Mouse (Mus musculus): ENCODE data around the gene Selenon. TPM values are rescaled to one million over a fixed set of nuclear protein-coding genes. Genes with fewer than 3 reads are reported as not detected.

Selenon gene
- total RNA-seq, 2 experiments from 2014 or later = 18.6 to 20.9 TPM

GRCm38 (mm10) chr4:134555956-134556580 is 4.1 kb upstream of the Selenon start:
- peak in 1 of 2 experiments; percentile 36 for DNase-seq (ENCODE audit: low spot score in 2 of 2)
- intact Hi-C loops (cut with DNase I) = no loop called here

- no peak for DNase-seq (ENCODE audit: low spot score in 2 of 2)
- intact Hi-C loops (cut with DNase I) = loop anchor here (2.0 kb wide), 1 partner anchor 149 kb away; no protein-coding TSS in a partner anchor
These were observed 1.7 kb upstream of the Selenon start for GRCm38 (mm10) chr4:134553631-134554030.

- intact Hi-C loops (cut with DNase I) = loop anchor here (10.0 kb wide), 2 partner anchors 335 to 365 kb away; partner anchors contain the start of gene Tmem50a
- no peak for DNase-seq (ENCODE audit: low spot score in 2 of 2)
These were observed 2.1 kb downstream of the Selenon start for GRCm38 (mm10) chr4:134549899-134550298.

- peak in 1 of 2 experiments; percentile 50 for DNase-seq (ENCODE audit: low spot score in 2 of 2)
- intact Hi-C loops (cut with DNase I) = loop anchor here (10.0 kb wide), 2 partner anchors 336 to 366 kb away; partner anchors contain the start of gene Tmem50a
These were observed 3.6 kb downstream of the Selenon start for GRCm38 (mm10) chr4:134548169-134548938.

GRCm38 (mm10) chr4:134546814-134547705 is 4.9 kb downstream of the Selenon start:
- intact Hi-C loops (cut with DNase I) = loop anchor here (10.0 kb wide), 2 partner anchors 338 to 368 kb away; partner anchors contain the start of gene Tmem50a
- DNase-seq (ENCODE audit: low spot score in 2 of 2) = no peak

- peak; percentile 90 to 94 for DNase-seq (ENCODE audit: low spot score in 2 of 2)
- intact Hi-C loops (cut with DNase I) = loop anchor here (1.0 to 10.0 kb wide), 5 partner anchors 160 to 372 kb away; partner anchors contain the start of gene Tmem50a
These were observed 8.7 kb downstream of the Selenon start for GRCm38 (mm10) chr4:134543261-134543660.

- no peak for DNase-seq (ENCODE audit: low spot score in 2 of 2)
- intact Hi-C loops (cut with DNase I) = loop anchor here (1.0 to 10.0 kb wide), 5 partner anchors 160 to 372 kb away; partner anchors contain the start of gene Tmem50a
These were observed 9.2 kb downstream of the Selenon start for GRCm38 (mm10) chr4:134542726-134543125.

GRCm38 (mm10) chr4:134538997-134539580 is 12.9 kb downstream of the Selenon start:
- intact Hi-C loops (cut with DNase I) = no loop called here
- DNase-seq (ENCODE audit: low spot score in 2 of 2) = no peak

- intact Hi-C loops (cut with DNase I) = no loop called here
- DNase-seq (ENCODE audit: low spot score in 2 of 2) = peak; percentile 53 to 78
These were observed 16.2 kb downstream of the Selenon start for GRCm38 (mm10) chr4:134535787-134536151.

GRCm38 (mm10) chr4:134534932-134535786 is 16.8 kb downstream of the Selenon start, which contains the start of gene Mtfr1l:
Mtfr1l (minus strand) TSS chr4:134535387.
- peak; percentile 96 to 98 for DNase-seq (ENCODE audit: low spot score in 2 of 2)
- intact Hi-C loops (cut with DNase I) = no loop called here

- intact Hi-C loops (cut with DNase I) = no loop called here
- DNase-seq (ENCODE audit: low spot score in 2 of 2) = peak; percentile 57 to 58
These were observed 17.7 kb downstream of the Selenon start for GRCm38 (mm10) chr4:134534124-134534886.

GRCm38 (mm10) chr4:134533421-134533820 is 18.5 kb downstream of the Selenon start:
- no peak for DNase-seq (ENCODE audit: low spot score in 2 of 2)
- intact Hi-C loops (cut with DNase I) = no loop called here

GRCm38 (mm10) chr4:134532928-134533327 is 19.0 kb downstream of the Selenon start:
- no peak for DNase-seq (ENCODE audit: low spot score in 2 of 2)
- intact Hi-C loops (cut with DNase I) = no loop called here

- no peak for DNase-seq (ENCODE audit: low spot score in 2 of 2)
These were observed 25.7 kb downstream of the Selenon start for GRCm38 (mm10) chr4:134526220-134526619.

GRCm38 (mm10) chr4:134525806-134526205 is 26.2 kb downstream of the Selenon start:
- intact Hi-C loops (cut with DNase I) = no loop called here
- DNase-seq (ENCODE audit: low spot score in 2 of 2) = no peak

More at GRCm38 (mm10) chr4:134526220-134526619, 25.7 kb downstream of the Selenon start:
- intact Hi-C loops (cut with DNase I) = no loop called here

- intact Hi-C loops (cut with DNase I) = no loop called here
- no peak for DNase-seq (ENCODE audit: low spot score in 2 of 2)
These were observed 28.5 kb downstream of the Selenon start for GRCm38 (mm10) chr4:134523447-134523846.

- peak in 1 of 2 experiments; percentile 74 for DNase-seq (ENCODE audit: low spot score in 2 of 2)
- intact Hi-C loops (cut with DNase I) = no loop called here
These were observed 32.7 kb downstream of the Selenon start for GRCm38 (mm10) chr4:134519281-134519680.

All from left cerebral cortex, postnatal 25 days (tissue).